Mouse (Mus musculus): ENCODE measurements at regions not wholly inside any gene's neighbourhood (a gene's known extent, or its start where the extent isn't known, plus 50 kb on each side); places are given as distances from the start of the nearest gene placed in this dataset.
A peak's percentile ranks its signal among the peaks of the same experiment; 100 is the strongest.

DNA sequence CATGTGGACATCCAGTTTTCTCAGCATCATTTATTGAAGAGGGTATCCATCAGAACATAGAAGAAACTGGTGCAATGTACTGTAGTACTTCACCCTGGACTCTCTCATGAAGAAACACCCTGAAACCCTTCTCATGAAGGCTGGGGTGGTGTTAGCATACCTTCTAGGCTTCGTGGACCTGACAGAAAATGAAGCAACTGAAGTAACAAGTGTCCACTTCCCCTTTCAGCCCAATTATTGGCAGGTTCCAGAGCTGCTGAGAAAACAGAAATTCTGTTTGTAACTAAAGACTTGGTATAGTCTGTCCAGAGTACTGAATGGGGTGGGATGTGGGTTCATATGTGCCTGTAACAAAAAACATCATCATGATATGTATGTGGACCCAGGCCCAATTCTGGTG, 231.4 kb upstream of the Fggy start:
- Histone ChIP-seq H3K4me3 (no peak overlapping the region), H3K79me2 (replicated peaks; ENCODE audit: control insufficient read depth, insufficient read depth, low read length) (no peaks in the 10 kb centered on the region), H3K27me3 (ENCODE audit: control insufficient read depth, insufficient read depth, low read length) (no peaks in the 10 kb centered on the region), H3K4me1 (ENCODE audit: control insufficient read depth, insufficient read depth, low read length) (no peaks in the 10 kb centered on the region), H3K27ac (no peak overlapping the region), H3K9ac (ENCODE audit: low read depth, low read length) (no peak overlapping the region), H3K36me3 (ENCODE audit: control insufficient read depth, insufficient read depth, low read length) (no peaks in the 10 kb centered on the region)
- WGBS = 48% methylated on average over 1 of the region's 1 CpGs
- intact Hi-C loops (cut with DNase I) = no loop called here
- TF ChIP-seq CTCF (IDR thresholded peaks at IDR 0.05) (no peak), EP300 (IDR thresholded peaks at IDR 0.05; ENCODE audit: insufficient read depth, low read depth, low read length) (no peak), POLR2A (IDR thresholded peaks at IDR 0.05; ENCODE audit: insufficient read depth, low read depth, low read length) (no peak)
- DNase-seq = no peak

GRCm38 (mm10) chr4:95339822-95340221, 217.5 kb upstream of the Fggy start:
- Histone ChIP-seq H3K4me3 (no peak overlapping the region), H3K27ac (no peak overlapping the region), H3K27me3 (ENCODE audit: control insufficient read depth, insufficient read depth, low read length) (no peaks in the 10 kb centered on the region), H3K4me1 (ENCODE audit: control insufficient read depth, insufficient read depth, low read length) (no peaks in the 10 kb centered on the region), H3K36me3 (ENCODE audit: control insufficient read depth, insufficient read depth, low read length) (no peaks in the 10 kb centered on the region), H3K9ac (ENCODE audit: low read depth, low read length) (no peak overlapping the region), H3K79me2 (replicated peaks; ENCODE audit: control insufficient read depth, insufficient read depth, low read length) (no peaks in the 10 kb centered on the region)
- intact Hi-C loops (cut with DNase I) = no loop called here
- no peak for DNase-seq
- WGBS = 83% methylated on average over 2 of the region's 2 CpGs
- TF ChIP-seq CTCF (IDR thresholded peaks at IDR 0.05) (no peak), EP300 (IDR thresholded peaks at IDR 0.05; ENCODE audit: insufficient read depth, low read depth, low read length) (no peak), POLR2A (IDR thresholded peaks at IDR 0.05; ENCODE audit: insufficient read depth, low read depth, low read length) (no peak)

DNA sequence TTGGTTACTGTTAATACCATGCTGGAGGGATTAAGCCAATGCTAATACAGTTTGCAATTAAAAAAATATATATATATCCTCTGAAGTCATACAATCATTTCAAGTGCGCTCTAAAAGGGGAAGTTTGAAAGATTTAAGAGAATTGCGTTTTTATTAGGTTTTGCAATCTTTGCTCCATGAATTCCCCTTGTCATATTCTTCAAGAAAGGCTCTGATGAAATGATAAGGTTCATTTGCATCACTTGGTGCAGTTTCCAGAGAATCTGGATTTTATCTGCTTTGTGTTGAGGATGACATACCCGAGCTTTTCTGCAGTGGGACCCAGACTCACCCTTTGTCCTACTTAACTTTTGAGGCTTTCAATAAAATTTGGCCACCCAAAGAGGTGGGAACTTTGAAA, 216.4 kb upstream of the Fggy start:
- Histone ChIP-seq H3K27ac (no peak overlapping the region), H3K4me1 (ENCODE audit: control insufficient read depth, insufficient read depth, low read length) (no peaks in the 10 kb centered on the region), H3K9ac (ENCODE audit: low read depth, low read length) (no peak overlapping the region), H3K27me3 (ENCODE audit: control insufficient read depth, insufficient read depth, low read length) (no peaks in the 10 kb centered on the region), H3K4me3 (no peak overlapping the region), H3K36me3 (ENCODE audit: control insufficient read depth, insufficient read depth, low read length) (no peaks in the 10 kb centered on the region), H3K79me2 (replicated peaks; ENCODE audit: control insufficient read depth, insufficient read depth, low read length) (no peaks in the 10 kb centered on the region)
- intact Hi-C loops (cut with DNase I) = no loop called here
- 75% methylated on average over 3 of the region's 3 CpGs for WGBS
- no peak for DNase-seq
- TF ChIP-seq CTCF (IDR thresholded peaks at IDR 0.05) (no peak), POLR2A (IDR thresholded peaks at IDR 0.05; ENCODE audit: insufficient read depth, low read depth, low read length) (no peak), EP300 (IDR thresholded peaks at IDR 0.05; ENCODE audit: insufficient read depth, low read depth, low read length) (no peak)

DNA sequence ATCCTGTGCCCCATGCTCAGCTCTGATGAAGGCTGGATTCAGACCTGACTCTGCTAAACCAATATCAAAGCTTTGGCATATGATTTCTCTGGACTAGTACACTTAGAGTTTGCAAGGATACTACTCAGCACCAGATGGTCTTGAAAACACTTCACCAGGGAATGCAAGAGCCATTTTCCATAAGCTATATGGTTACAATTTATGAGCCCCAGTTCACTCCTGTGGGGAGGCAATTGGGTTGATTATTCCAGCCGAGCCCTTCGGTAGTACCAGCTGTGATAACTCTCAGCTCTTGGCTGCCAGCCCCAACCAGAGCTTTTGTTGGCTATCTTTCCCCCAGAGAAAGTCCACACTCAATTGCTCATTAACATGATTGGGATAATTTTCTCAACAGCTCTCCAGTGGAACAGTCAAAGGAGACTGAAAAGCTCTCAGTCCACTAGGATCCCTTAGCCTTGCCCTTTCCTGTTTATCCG, 210.5 kb upstream of the Fggy start:
- Histone ChIP-seq H3K4me1 (ENCODE audit: control insufficient read depth, insufficient read depth, low read length) (peaks cover 1% of the 10 kb centered on the region), H3K9ac (ENCODE audit: low read depth, low read length) (no peak overlapping the region), H3K27me3 (ENCODE audit: control insufficient read depth, insufficient read depth, low read length) (no peaks in the 10 kb centered on the region), H3K4me3 (no peak overlapping the region), H3K27ac (no peak overlapping the region), H3K36me3 (ENCODE audit: control insufficient read depth, insufficient read depth, low read length) (no peaks in the 10 kb centered on the region), H3K79me2 (replicated peaks; ENCODE audit: control insufficient read depth, insufficient read depth, low read length) (no peaks in the 10 kb centered on the region)
- WGBS = 32% methylated on average over 3 of the region's 3 CpGs
- TF ChIP-seq POLR2A (IDR thresholded peaks at IDR 0.05; ENCODE audit: insufficient read depth, low read depth, low read length) (no peak), CTCF (IDR thresholded peaks at IDR 0.05) (no peak), EP300 (IDR thresholded peaks at IDR 0.05; ENCODE audit: insufficient read depth, low read depth, low read length) (no peak)
- DNase-seq = peak; percentile 60 to 61
- intact Hi-C loops (cut with DNase I) = no loop called here

DNA sequence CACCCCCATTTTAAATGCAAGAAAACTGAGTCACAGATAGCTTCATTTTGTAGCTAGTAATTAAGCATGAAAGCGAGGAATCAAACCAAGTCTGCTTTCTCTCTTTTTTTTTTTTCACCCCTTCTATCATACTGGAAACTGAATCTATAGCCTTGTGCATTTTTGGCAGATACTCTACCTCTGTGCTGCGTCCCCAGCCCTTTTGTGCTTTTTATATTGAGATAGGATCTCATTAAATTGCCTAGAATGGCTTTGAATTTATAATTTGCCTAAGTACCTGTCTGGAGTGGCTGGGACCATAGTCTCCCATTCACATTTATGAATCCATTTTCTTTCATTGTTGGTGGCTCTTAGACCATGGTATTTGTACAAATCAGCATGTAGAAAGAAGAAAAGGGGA, 209.9 kb upstream of the Fggy start:
- intact Hi-C loops (cut with DNase I) = no loop called here
- 92% methylated on average over 2 of the region's 2 CpGs for WGBS
- no peak overlapping the region for H3K4me3 ChIP-seq
- no peak overlapping the region for H3K9ac ChIP-seq (ENCODE audit: low read depth, low read length)
- no peaks in the 10 kb centered on the region for H3K27me3 ChIP-seq (ENCODE audit: control insufficient read depth, insufficient read depth, low read length)
- no peak for TF ChIP-seq POLR2A (IDR thresholded peaks at IDR 0.05; ENCODE audit: insufficient read depth, low read depth, low read length)
- TF ChIP-seq EP300 (IDR thresholded peaks at IDR 0.05; ENCODE audit: insufficient read depth, low read depth, low read length) = no peak
- no peak for TF ChIP-seq CTCF (IDR thresholded peaks at IDR 0.05)
- no peaks in the 10 kb centered on the region for H3K36me3 ChIP-seq (ENCODE audit: control insufficient read depth, insufficient read depth, low read length)
- no peak for DNase-seq
- no peak overlapping the region for H3K27ac ChIP-seq
- H3K4me1 ChIP-seq (ENCODE audit: control insufficient read depth, insufficient read depth, low read length) = peaks cover 1% of the 10 kb centered on the region
- no peaks in the 10 kb centered on the region for H3K79me2 ChIP-seq (replicated peaks; ENCODE audit: control insufficient read depth, insufficient read depth, low read length)

GRCm38 (mm10) chr4:95348405-95349123, 208.7 kb upstream of the Fggy start:
- no peak overlapping the region for H3K4me3 ChIP-seq
- DNase-seq = no peak
- H3K36me3 ChIP-seq (ENCODE audit: control insufficient read depth, insufficient read depth, low read length) = no peaks in the 10 kb centered on the region
- intact Hi-C loops (cut with DNase I) = no loop called here
- H3K27me3 ChIP-seq (ENCODE audit: control insufficient read depth, insufficient read depth, low read length) = no peaks in the 10 kb centered on the region
- 80% methylated on average over 4 of the region's 4 CpGs for WGBS
- peaks cover 1% of the 10 kb centered on the region for H3K4me1 ChIP-seq (ENCODE audit: control insufficient read depth, insufficient read depth, low read length)
- H3K9ac ChIP-seq (ENCODE audit: low read depth, low read length) = no peak overlapping the region
- no peaks in the 10 kb centered on the region for H3K79me2 ChIP-seq (replicated peaks; ENCODE audit: control insufficient read depth, insufficient read depth, low read length)
- no peak overlapping the region for H3K27ac ChIP-seq
- TF ChIP-seq EP300 (IDR thresholded peaks at IDR 0.05; ENCODE audit: insufficient read depth, low read depth, low read length) (no peak), CTCF (IDR thresholded peaks at IDR 0.05) (no peak), POLR2A (IDR thresholded peaks at IDR 0.05; ENCODE audit: insufficient read depth, low read depth, low read length) (no peak)
